Mouse (Mus musculus) bone marrow macrophage, adult 2 months (primary cell): ENCODE measurements around the gene Teddm2.

Experiments
- CTCF ChIP-seq: IDR thresholded peaks from 2 replicates; pipeline ENCODE4 v1.5.1; 2012; ENCODE audit warnings: low read depth, mild to moderate bottlenecking, low read length, moderate library complexity
- POLR2A ChIP-seq: IDR thresholded peaks from 2 replicates; pipeline ENCODE4 v1.6.1; 2012; ENCODE audit warnings: mild to moderate bottlenecking, low read depth, low read length, borderline replicate concordance

GRCm38 (mm10) chr1:153894979-153895378 is 5.0 kb downstream of the Teddm2 start:
- no peak for TF ChIP-seq POLR2A
- peak; percentile 65 for TF ChIP-seq CTCF
